Mouse (Mus musculus) kidney, embryonic 14.5 days (tissue): ENCODE data around the gene Zfp217. TPM values are rescaled to one million over a fixed set of nuclear protein-coding genes. Genes with fewer than 3 reads are reported as not detected.

Experiments
- ATAC-seq: fragments of 200-750 bp; cut with Nextera tagmentation; 2 replicates; pipeline ENCODE4 v1.8.0; 2017; ENCODE audit warnings: moderate number of reproducible peaks, mild to moderate bottlenecking, moderate TSS enrichment, moderate library complexity; ENCODE audit not compliant: low FRiP score, low TSS enrichment
- H3K27ac ChIP-seq: fragments of 300-500 bp; sonication (generic); 2 replicates; pipeline ENCODE4 v1.5.1; 2014; ENCODE audit warnings: low read depth, mild to moderate bottlenecking, low read length, moderate library complexity, mixed read lengths
- H3K27me3 ChIP-seq: fragments of 300-500 bp; sonication (generic); 2 replicates; pipeline ENCODE4 v1.6.1; 2014; ENCODE audit warnings: mild to moderate bottlenecking, low read length; ENCODE audit not compliant: control insufficient read depth, insufficient read depth
- H3K36me3 ChIP-seq: fragments of 300-500 bp; sonication (generic); 2 replicates; pipeline ENCODE4 v1.6.1; 2014; ENCODE audit warnings: low read length, mixed read lengths; ENCODE audit not compliant: control insufficient read depth, insufficient read depth
- H3K4me1 ChIP-seq: fragments of 300-500 bp; sonication (generic); 2 replicates; pipeline ENCODE4 v1.6.1; 2014; ENCODE audit warnings: low read length, mixed read lengths; ENCODE audit not compliant: control insufficient read depth, insufficient read depth
- H3K4me2 ChIP-seq: fragments of 300-500 bp; sonication (generic); replicated peaks from 2 replicates; pipeline ENCODE4 v1.6.1; 2014; ENCODE audit warnings: low read depth, mild to moderate bottlenecking, low read length
- H3K4me3 ChIP-seq: fragments of 300-500 bp; sonication (generic); 2 replicates; pipeline ENCODE4 v1.5.1; 2014; ENCODE audit warnings: mild to moderate bottlenecking, low read length
- H3K9ac ChIP-seq: fragments of 300-500 bp; sonication (generic); 2 replicates; pipeline ENCODE4 v1.6.1; 2014; ENCODE audit warnings: low read depth, mild to moderate bottlenecking, low read length, moderate library complexity
- H3K9me3 ChIP-seq: fragments of 300-500 bp; sonication (generic); 2 replicates; pipeline ENCODE4 v1.6.1; 2016; ENCODE audit warnings: low read length; ENCODE audit not compliant: control insufficient read depth
- WGBS: fragments of 180-500 bp; shearing (Covaris S2); extraction: QIAGEN DNeasy Blood & Tissue Kit; methylation state at CpG from one replicate; pipeline ENCODE4 v1.1.7; 2014; 5-methylcytosine and 5-hydroxymethylcytosine counted together
- polyA plus RNA-seq: library from polyadenylated mRNA; unstranded; fragments of >200 nt; fragmentation: Nextera tagmentation; extraction: Ambion mirVana; gene quantifications from 2 replicates; pipeline ENCODE4 v1.2.1, GENCODE M21; 2014

Zfp217 gene
- polyA plus RNA-seq, result 5.6 and 6.0 TPM in 2 replicates

DNA sequence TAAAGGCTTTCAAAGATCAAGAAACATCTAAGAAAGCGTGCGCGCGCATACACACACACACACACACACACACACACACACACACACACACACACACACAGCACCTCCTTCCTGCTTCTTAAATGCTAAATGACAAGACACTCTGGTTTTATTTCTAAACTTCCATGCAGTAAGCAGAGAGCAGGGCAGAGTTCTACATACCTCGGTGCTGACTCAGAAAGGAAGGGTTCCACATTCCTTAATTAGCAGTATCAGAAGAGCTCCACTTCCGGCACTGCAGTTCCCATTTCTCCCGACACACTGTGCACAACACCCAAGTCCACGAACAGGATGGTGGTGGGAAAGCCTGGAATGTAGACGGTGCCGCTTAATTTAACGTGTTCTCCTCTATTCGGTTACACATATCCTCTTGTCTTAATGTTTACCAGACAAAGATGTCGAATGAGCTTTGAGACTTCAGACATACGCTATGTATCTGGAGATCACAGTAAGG is at the start of gene Zfp217:
Gene Zfp217 (minus strand): TSS at position 443 of the 493 bp plus-strand sequence.
- Histone ChIP-seq H3K27me3 (no peaks in the 10 kb centered on the region), H3K27ac (no peak within 1 kb of the TSS; the same call in 1 of the 2 replicates), H3K4me2 (no peak within 1 kb of the TSS), H3K4me1 (no peaks in the 10 kb centered on the region), H3K36me3 (no peaks in the 10 kb centered on the region), H3K9me3 (no peaks in the 10 kb centered on the region), H3K9ac (no peak within 1 kb of the TSS), H3K4me3 (no peak within 1 kb of the TSS)
- no peak; the same call in 1 of the 2 replicates for ATAC-seq
- WGBS, result 51% methylated on average over 14 of the region's 14 CpGs

DNA sequence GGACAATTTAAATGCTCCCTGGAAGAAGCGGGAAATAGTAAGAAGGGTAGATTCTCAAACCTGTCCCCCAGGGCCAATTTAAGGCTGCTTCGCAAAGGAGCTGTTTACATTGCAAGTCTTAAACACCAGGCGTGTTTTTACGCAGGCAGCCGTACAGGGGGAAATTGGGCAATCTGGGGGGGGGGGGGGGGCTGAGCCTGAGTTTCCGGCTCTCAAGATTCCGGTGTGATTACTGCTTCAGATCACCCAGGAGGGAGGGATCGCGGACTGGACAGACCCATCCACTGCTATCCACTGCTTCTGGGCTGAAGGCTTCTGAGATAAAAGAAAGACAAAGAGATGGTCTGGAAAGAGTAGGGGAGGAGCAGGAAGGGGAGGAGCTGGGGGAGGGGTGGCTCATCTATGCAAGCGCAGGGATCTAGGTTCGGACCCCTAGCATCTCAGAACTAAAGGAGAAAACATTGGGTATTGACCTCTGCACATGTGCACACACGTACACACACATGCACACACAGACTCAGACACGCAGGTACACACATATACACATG is 47.7 kb upstream of the Zfp217 start:
- no peak overlapping the region for H3K4me2 ChIP-seq
- no peak for ATAC-seq
- 83% methylated on average over 13 of the region's 13 CpGs for WGBS

DNA sequence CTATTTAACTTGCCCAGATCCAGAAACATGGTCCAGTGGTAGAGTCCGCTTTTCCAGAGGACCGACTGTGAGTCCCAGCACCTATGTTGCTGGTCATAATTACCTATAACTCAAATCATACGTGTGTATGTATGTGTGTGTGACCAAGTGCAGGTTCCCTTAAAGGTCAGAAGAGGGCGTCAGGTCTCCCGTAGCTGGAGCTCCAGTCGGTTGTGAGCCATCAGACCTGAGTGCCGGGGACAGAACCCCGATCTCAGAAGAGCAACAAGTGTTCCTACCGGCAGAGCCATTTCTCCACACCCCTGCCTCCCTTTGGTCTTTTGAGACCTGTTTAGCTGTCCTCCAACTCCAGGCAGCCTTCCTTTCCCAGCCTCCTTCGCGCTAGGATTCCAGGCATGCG is 46.9 kb upstream of the Zfp217 start:
- Histone ChIP-seq H3K4me2 (no peak overlapping the region), H3K9me3 (0 out of 2 replicates have a peak, but pooled peaks cover 3% of the 10 kb centered on the region), H3K27me3 (no peaks in the 10 kb centered on the region), H3K4me1 (peaks cover 4% of the 10 kb centered on the region; the same call in 1 of the 2 replicates), H3K9ac (no peak overlapping the region), H3K27ac (no peak overlapping the region), H3K36me3 (no peaks in the 10 kb centered on the region), H3K4me3 (no peak overlapping the region)
- 93% methylated on average over 12 of the region's 12 CpGs for whole genome bisulfite sequencing
- no peak for ATAC-seq

More for the DNA sequence above, 47.7 kb upstream of the Zfp217 start:
- Histone ChIP-seq H3K4me1 (peaks cover 4% of the 10 kb centered on the region; the same call in 1 of the 2 replicates), H3K4me3 (no peak overlapping the region), H3K36me3 (no peaks in the 10 kb centered on the region), H3K9me3 (0 out of 2 replicates have a peak, but pooled peaks cover 3% of the 10 kb centered on the region), H3K27me3 (no peaks in the 10 kb centered on the region), H3K27ac (no peak overlapping the region), H3K9ac (no peak overlapping the region)

DNA sequence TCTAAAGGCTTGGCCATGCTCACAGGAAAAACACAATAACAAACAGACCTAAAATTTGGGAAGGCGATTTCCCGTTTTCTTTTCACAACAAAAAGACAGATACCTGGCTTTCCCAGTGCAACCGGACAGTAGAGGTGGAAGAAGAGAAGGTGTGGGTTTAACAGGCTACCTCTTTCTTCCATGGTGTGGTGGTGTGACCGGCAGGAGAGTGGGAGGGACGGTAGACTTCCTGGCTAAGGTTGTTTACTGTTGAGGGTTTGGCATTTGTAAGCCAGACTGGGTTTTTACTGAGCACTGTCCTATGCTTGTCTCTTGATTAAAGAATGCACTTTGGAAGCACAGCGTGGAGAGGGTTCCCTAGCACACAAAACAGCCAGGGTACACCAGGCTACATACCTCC is 45.9 kb upstream of the Zfp217 start:
- no peak for ATAC-seq
- H3K36me3 ChIP-seq, result no peaks in the 10 kb centered on the region
- no peak overlapping the region for H3K27ac ChIP-seq
- 42% methylated on average over 6 of the region's 6 CpGs for WGBS
- H3K9me3 ChIP-seq, result 0 out of 2 replicates have a peak, but pooled peaks cover 3% of the 10 kb centered on the region
- H3K4me2 ChIP-seq, result peak overlapping the region; percentile 39
- peaks cover 4% of the 10 kb centered on the region; the same call in 1 of the 2 replicates for H3K4me1 ChIP-seq
- no peak overlapping the region for H3K9ac ChIP-seq
- H3K4me3 ChIP-seq, result peak overlapping the region; percentile 22; the same call in 1 of the 2 replicates
- no peaks in the 10 kb centered on the region for H3K27me3 ChIP-seq

DNA sequence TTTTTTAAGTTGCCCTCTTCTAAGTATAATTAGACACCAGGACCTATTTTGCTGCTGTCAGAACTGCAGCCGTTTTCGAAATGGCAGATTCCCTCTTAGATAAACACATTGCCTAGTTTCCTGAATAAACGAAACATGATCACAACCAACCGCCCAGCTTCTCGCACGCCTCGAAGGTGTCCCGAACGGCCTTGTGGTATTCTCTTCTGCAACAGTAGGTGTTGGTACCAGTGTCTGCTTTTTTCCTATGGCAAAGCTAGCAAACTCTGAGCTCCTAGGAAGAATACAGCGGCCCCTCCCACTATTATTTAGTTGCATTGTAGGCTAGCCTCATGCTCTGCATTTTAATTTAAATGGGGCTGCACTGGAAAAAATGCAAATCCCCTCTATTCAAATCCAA is 45.3 kb upstream of the Zfp217 start:
- Histone ChIP-seq H3K4me3 (peak overlapping the region; percentile 22; the same call in 1 of the 2 replicates), H3K27me3 (no peaks in the 10 kb centered on the region), H3K27ac (no peak overlapping the region), H3K4me2 (peak overlapping the region; percentile 39), H3K4me1 (peaks cover 4% of the 10 kb centered on the region; the same call in 1 of the 2 replicates), H3K36me3 (no peaks in the 10 kb centered on the region), H3K9me3 (0 out of 2 replicates have a peak, but pooled peaks cover 3% of the 10 kb centered on the region), H3K9ac (0 out of 2 replicates have a peak overlapping the region, but pooled peaks have one; percentile 23)
- 3% methylated on average over 10 of the region's 10 CpGs for WGBS
- peak; percentile 19; the same call in 1 of the 2 replicates for ATAC-seq

DNA sequence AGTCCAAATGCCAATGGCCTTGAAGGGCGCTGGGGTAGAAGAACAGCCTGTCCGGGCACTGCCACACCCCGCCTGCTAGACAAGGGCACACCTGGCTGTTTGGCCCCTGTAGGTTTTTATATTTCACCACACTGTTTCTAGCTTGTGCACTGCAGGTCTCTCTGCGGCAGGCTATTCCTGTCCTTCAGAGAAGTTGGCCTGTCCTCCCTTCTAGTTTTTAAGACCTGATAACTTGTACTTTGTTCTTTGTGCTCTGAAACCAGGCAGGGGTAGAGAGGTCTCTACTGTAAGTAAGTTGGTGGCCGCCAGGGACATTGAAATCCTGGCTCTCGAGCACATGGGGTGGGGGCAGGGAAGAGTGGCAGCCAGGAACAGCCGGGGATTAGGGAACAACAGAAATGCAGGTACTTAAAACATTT is 44.8 kb upstream of the Zfp217 start:
- H3K4me1 ChIP-seq, result peaks cover 4% of the 10 kb centered on the region; the same call in 1 of the 2 replicates
- no peak overlapping the region for H3K9ac ChIP-seq
- H3K4me2 ChIP-seq, result peak overlapping the region; percentile 39
- 0 out of 2 replicates have a peak, but pooled peaks cover 3% of the 10 kb centered on the region for H3K9me3 ChIP-seq
- no peaks in the 10 kb centered on the region for H3K36me3 ChIP-seq
- 24% methylated on average over 7 of the region's 7 CpGs for WGBS
- H3K27me3 ChIP-seq, result no peaks in the 10 kb centered on the region
- peak overlapping the region; percentile 22; the same call in 1 of the 2 replicates for H3K4me3 ChIP-seq
- peak; percentile 63; the same call in 1 of the 2 replicates for ATAC-seq
- H3K27ac ChIP-seq, result no peak overlapping the region

DNA sequence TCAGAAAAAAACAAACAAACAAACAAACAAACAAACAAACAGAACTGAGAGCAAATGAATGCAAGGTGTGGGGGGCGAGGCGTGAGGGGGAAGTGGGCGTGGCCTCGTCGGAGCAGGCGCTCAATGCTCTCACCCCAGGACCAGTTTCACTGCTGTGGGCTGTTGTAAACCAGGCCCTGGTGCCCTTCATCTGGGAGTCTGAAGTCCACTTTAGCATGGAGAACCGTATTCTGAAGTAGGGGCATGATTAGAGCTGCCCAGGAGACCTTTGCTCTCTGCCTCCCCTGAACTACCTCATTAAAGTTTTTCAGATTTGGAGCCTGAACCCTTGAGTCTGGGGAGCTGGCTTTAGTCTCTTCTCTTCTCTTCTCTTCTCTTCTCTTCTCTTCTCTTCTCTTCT is 40.8 kb upstream of the Zfp217 start:
- Histone ChIP-seq H3K9me3 (no peaks in the 10 kb centered on the region), H3K27ac (no peak overlapping the region), H3K9ac (no peak overlapping the region), H3K36me3 (no peaks in the 10 kb centered on the region), H3K4me3 (no peak overlapping the region), H3K27me3 (no peaks in the 10 kb centered on the region), H3K4me1 (peaks cover 8% of the 10 kb centered on the region; the same call in 1 of the 2 replicates), H3K4me2 (no peak overlapping the region)
- 85% methylated on average over 7 of the region's 7 CpGs for WGBS
- ATAC-seq, result no peak

DNA sequence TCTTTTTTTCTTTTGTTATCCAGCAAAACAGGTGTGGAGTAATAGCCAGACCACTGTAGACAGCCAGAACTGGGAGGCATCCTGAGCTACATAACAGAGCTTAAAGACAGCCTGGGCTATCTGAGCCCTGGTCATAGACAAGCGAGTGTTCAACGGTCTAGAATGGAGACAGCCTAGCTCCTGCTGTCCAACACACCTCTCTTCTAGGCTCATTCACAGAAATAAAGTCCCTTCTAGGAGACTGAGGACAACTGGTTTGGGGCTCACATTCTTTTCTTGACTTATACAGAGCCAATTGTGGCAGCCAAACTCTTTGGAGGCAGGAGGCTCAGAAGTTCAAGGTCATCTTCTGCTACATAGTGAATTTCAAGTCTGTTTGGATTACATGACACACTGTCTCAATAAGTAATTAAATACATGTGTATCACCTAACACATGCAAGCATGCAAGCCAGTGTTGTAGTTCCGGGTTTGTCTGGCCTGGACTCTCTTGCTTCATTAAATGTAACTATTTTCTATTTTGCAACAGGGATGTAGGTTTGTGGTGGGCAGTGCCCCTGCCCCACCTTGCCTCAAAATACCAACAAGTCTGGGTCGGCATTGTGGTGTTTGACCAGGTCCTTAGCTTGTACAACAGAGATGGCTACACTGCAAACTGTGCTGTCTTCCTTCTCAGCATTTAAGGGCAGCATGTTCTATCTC is 37.4 kb upstream of the Zfp217 start:
- 65% methylated on average over 4 of the region's 4 CpGs for WGBS

More for the DNA sequence above, 37.4 kb upstream of the Zfp217 start:
- H3K9ac ChIP-seq, result 0 out of 2 replicates have a peak overlapping the region, but pooled peaks have one; percentile 44
- H3K36me3 ChIP-seq, result no peaks in the 10 kb centered on the region
- ATAC-seq, result no peak; the same call in 1 of the 2 replicates
- H3K27me3 ChIP-seq, result no peaks in the 10 kb centered on the region
- H3K4me1 ChIP-seq, result 0 out of 2 replicates have a peak, but pooled peaks cover 5% of the 10 kb centered on the region
- H3K9me3 ChIP-seq, result no peaks in the 10 kb centered on the region
- peak overlapping the region; percentile 41 for H3K4me3 ChIP-seq
- H3K27ac ChIP-seq, result peak overlapping the region; percentile 68; the same call in 1 of the 2 replicates
- H3K4me2 ChIP-seq, result peak overlapping the region; percentile 40
